Mouse (Mus musculus) stomach, postnatal 0 days (tissue): ENCODE results near the gene Mmp21.

ENCODE experiments used
- CTCF ChIP-seq: IDR thresholded peaks from 2 replicates; pipeline ENCODE4 v1.5.1; 2016; ENCODE audit warnings: antibody characterized with exemption, low read depth, mild to moderate bottlenecking, moderate library complexity
- EP300 ChIP-seq: optimal IDR thresholded peaks from 2 replicates; pipeline ENCODE3; 2016; ENCODE audit warnings: antibody characterized with exemption

DNA sequence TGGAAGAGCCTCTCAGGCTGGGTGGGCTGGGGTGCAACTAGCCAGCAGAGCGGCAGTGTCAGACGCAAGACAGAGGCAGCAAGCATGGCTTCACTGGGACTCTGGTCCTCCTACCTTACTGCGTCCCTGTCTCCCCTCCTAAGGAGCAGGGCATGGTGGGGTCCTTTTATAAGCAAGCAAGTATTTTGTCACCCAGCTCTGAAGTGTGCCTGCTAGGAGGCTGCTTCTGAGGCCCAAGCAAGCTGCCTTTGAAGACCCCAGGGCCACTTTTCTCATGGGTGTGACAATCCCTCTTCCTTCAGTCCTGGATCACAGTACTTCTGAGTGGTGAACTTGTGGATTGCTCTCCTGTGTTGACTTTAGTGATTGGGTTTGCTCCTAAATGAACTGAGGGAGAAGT is at the start of gene Mmp21:
- no peak for TF ChIP-seq CTCF
- no peak for TF ChIP-seq EP300
